Mouse (Mus musculus): ENCODE data around the gene Olfr281.

DNA sequence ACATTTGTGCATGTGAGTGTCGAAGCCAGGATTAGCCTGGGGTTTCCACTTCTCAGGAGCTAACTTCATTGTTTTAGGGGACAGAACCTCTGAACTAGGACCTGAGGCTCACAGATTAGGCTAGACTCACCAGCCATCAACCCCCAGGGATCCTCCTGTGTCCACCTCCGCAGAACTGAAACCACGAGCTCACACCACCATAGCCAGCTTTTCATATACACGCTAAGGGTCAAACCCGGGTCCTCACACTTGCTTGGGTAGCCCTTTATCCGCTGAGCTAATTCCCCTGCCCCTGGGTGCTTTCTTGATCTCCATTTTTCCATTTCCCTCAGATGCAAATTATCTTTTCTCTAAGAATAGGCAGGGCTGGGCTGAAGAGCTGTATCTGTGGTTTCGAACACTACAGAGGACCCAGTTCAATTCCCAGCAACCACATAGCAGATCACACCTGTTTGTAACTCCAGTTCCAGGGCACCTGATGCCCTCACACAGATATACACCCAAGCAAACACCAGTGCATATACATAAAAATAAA lies 27.2 kb downstream of the Olfr281 start:
- TF ChIP-seq MAFK (IDR thresholded peaks at IDR 0.05; ENCODE audit: insufficient read depth, low read depth, low read length) (no peak), ZNF384 (IDR thresholded peaks at IDR 0.05; ENCODE audit: low read depth, low read length) (no peak), ZC3H11A (IDR thresholded peaks at IDR 0.05; ENCODE audit: borderline replicate concordance, low read depth, low read length) (no peak), HCFC1 (IDR thresholded peaks at IDR 0.05; ENCODE audit: borderline replicate concordance, insufficient read depth, low read length) (no peak), CHD2 (IDR thresholded peaks at IDR 0.05; ENCODE audit: low read depth, low read length) (no peak)

All from ES-E14 (cell line).